Comparison of ENCODE assay signal across 10 mouse cellular contexts in the genomic region with DNA sequence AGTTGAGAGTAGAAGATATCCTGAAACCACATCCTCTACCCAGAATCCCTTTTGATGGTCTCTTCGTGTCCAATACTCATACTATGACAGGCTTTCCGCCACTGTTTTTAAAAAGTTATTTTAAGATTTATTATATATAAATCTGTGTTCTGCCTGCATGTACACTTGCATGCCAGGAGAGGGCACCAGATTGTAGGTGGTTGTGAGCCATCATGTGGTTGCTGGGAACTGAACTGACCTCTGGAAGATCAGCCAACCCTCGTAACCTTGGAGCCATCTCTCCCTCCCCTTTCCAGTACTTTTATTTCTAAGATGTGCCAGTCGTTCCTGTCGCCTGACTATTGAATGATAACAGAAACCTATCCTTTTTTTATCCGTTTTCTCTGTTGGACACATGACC. TPM values are rescaled to one million over a fixed set of nuclear protein-coding genes. Genes with fewer than 3 reads are reported as not detected.
DNase-seq lines count a peak whose midpoint lies in the region; ATAC-seq and TF ChIP-seq lines count a peak whose summit lies in the region.
"Had no signal": no experiment of that assay in that cellular context is flagged by ENCODE, and none has a peak within 500 bp of the region (broad histone marks: within the 10 kb centered on the region; RNA-seq: fewer than 3 reads in every experiment).

No protein-coding gene starts in this region.

- no peak overlapping the region for H3K4me3 ChIP-seq in spleen, adult 2 months (ENCODE audit: extremely low read depth, insufficient read depth, insufficient read length)

- TF ChIP-seq POLR2A in spleen, adult 2 months (IDR thresholded peaks at IDR 0.05; ENCODE audit: low read depth, low read length) = no peak

- H3K36me3 ChIP-seq in spleen, adult 2 months (ENCODE audit: control insufficient read depth, insufficient read depth, low read length) = no peaks in the 10 kb centered on the region

- peak; percentile 62; the same call in 1 of the 2 replicates for TF ChIP-seq CTCF in spleen, adult 2 months (IDR thresholded peaks at IDR 0.05; ENCODE audit: extremely low read depth, insufficient read depth, insufficient read length, insufficient replicate concordance)

- no peak for ATAC-seq in inflammation-experienced regulatory T-cells, adult 6 months

- WGBS in spleen, adult 2 months = 51% methylated on average over 6 of the region's 6 CpGs

- H3K4me1 ChIP-seq in spleen, adult 2 months (ENCODE audit: control insufficient read depth, insufficient read depth, insufficient read length) = no peaks in the 10 kb centered on the region

- peak; percentile 8 to 31 for DNase-seq in spleen, adult 2 months (ENCODE audit: low read depth in 1 of 2, low spot score in 2 of 2)
- no peak for DNase-seq in spleen, postnatal 14 days (ENCODE audit: low spot score in 2 of 2)
- DNase-seq in adrenal gland, adult 8-10 months = peak; percentile 42
- peak; percentile 44 to 52 for DNase-seq in kidney, postnatal 25 days
- peak; percentile 22 to 23 for DNase-seq in thymus, postnatal 36 days
- DNase-seq in frontal cortex, postnatal 36 days (ENCODE audit: low spot score in 2 of 2) = no peak

- H3K27me3 ChIP-seq in spleen, adult 2 months (ENCODE audit: control insufficient read depth, insufficient read depth, low read length) = no peaks in the 10 kb centered on the region

- H3K27ac ChIP-seq in spleen, adult 2 months (ENCODE audit: insufficient read depth, low read length) = no peak overlapping the region

RNA-seq across cellular contexts. Expression of a gene that starts 1.6 kb away (rescaled TPM):
- polyA plus RNA-seq in spleen, adult 2 months (2012; rRNA removed) = not detected in 2 replicates
- not detected for total RNA-seq in adrenal gland, adult 8-10 months (2022)
- not detected for polyA plus RNA-seq in inflammation-experienced regulatory T-cells, adult 6 months (2017; shearing (Covaris generic))
- polyA plus RNA-seq: embryonic facial prominence, embryonic 14.5 days; limb, embryonic 11.5 days; neural tube, embryonic 14.5 days had no signal

RNA-seq across cellular contexts. Expression of a gene that starts 28.9 kb away (rescaled TPM):
- polyA plus RNA-seq in spleen, adult 2 months (2012; rRNA removed) = not detected in 2 replicates
- not detected for total RNA-seq in adrenal gland, adult 8-10 months (2022)
- not detected for polyA plus RNA-seq in inflammation-experienced regulatory T-cells, adult 6 months (2017; shearing (Covaris generic))
- polyA plus RNA-seq: embryonic facial prominence, embryonic 14.5 days; limb, embryonic 11.5 days; neural tube, embryonic 14.5 days had no signal

RNA-seq across cellular contexts. Expression of a gene that starts 44.1 kb away (rescaled TPM):
- polyA plus RNA-seq in spleen, adult 2 months (2012; rRNA removed) = 18.7 and 22.8 TPM in 2 replicates
- total RNA-seq in adrenal gland, adult 8-10 months (2022) = 10 to 100 TPM; 61.2 to 96.2 (median 72.7) TPM
- polyA plus RNA-seq in inflammation-experienced regulatory T-cells, adult 6 months (2017; shearing (Covaris generic)) = 1 to 10 TPM; 3.0 to 4.8 (median 3.8) TPM

Comparison
In these comparisons a context has a peak if more than half of its experiments do, and no peak if none do; other contexts are left out.
1. DNase-seq: peak in spleen, adult 2 months (2 of 2), adrenal gland, adult 8-10 months (single experiment), kidney, postnatal 25 days (2 of 2) and thymus, postnatal 36 days (2 of 2); none in spleen, postnatal 14 days (0 of 2) and frontal cortex, postnatal 36 days (0 of 2).